Mouse (Mus musculus) lung, adult 2 months (tissue): ENCODE results near the gene Rbm42. TPM values are rescaled to one million over a fixed set of nuclear protein-coding genes. Genes with fewer than 3 reads are reported as not detected.
A peak's percentile ranks its signal among the peaks of the same experiment; 100 is the strongest.

Source experiments
- DNase-seq: peaks from one replicate; pipeline ENCODE4 v3.0.0; 2022
- H3K4me1 ChIP-seq: fragments of 200-500 bp; 2 replicates; pipeline ENCODE4 v1.6.1; 2011; ENCODE audit warnings: low read length; ENCODE audit not compliant: control insufficient read depth, insufficient read depth
- H3K4me3 ChIP-seq: fragments of 200-500 bp; replicated peaks from 2 replicates; pipeline ENCODE3; 2011; ENCODE audit warnings: low read depth, mild to moderate bottlenecking, control low read depth, low read length; ENCODE audit errors: extremely low read depth
- CTCF ChIP-seq: fragments of 200-500 bp; IDR thresholded peaks from 2 replicates; pipeline ENCODE4 v1.5.1; 2011; ENCODE audit warnings: mild to moderate bottlenecking, low read length, control low read depth; ENCODE audit not compliant: insufficient read depth
- POLR2A ChIP-seq: fragments of 200-500 bp; IDR thresholded peaks from 2 replicates; pipeline ENCODE4 v1.6.1; 2011; ENCODE audit warnings: low read depth, mild to moderate bottlenecking, control low read depth, low read length, borderline replicate concordance; ENCODE audit errors: extremely low read depth
- WGBS: fragments of 180-500 bp; shearing (Covaris S2); methylation state at CpG from one replicate; pipeline ENCODE4 v1.1.7; 2018; 5-methylcytosine and 5-hydroxymethylcytosine counted together
- polyA plus RNA-seq: library from polyadenylated mRNA; depleted of rRNA; stranded (reverse); fragments of >200 nt; gene quantifications from 2 replicates; pipeline ENCODE4 v1.2.3, GENCODE M21; 2012

Rbm42 gene
- polyA plus RNA-seq, 1 experiment: 79.7 TPM

DNA sequence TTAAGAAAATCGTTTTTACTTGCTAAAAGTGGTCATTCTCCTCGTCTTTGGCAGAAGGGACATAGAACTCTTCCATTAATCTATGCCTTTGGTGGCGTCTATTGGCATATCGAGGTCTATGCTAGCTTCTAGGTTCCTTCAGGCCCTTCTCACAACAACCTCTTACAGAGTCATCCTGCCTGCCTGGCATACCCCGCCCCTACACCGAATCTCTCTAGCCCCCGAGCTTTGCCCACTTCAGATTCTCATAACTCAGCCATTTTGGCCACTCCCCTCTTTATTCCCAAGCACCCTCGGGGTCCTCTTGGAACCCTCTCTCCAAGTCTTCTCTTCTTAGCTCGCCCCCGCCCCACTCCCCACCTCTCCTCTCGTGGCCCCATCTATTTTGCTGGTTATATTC, 15.2 kb upstream of the Rbm42 start:
- TF ChIP-seq POLR2A (no peak), CTCF (no peak)
- WGBS: 6% methylated on average over 11 of the region's 11 CpGs
- no peaks in the 10 kb centered on the region; the same call in 1 of the 2 replicates for H3K4me1 ChIP-seq
- H3K4me3 ChIP-seq: peak overlapping the region; percentile 78
- DNase-seq: peak; percentile 21

DNA sequence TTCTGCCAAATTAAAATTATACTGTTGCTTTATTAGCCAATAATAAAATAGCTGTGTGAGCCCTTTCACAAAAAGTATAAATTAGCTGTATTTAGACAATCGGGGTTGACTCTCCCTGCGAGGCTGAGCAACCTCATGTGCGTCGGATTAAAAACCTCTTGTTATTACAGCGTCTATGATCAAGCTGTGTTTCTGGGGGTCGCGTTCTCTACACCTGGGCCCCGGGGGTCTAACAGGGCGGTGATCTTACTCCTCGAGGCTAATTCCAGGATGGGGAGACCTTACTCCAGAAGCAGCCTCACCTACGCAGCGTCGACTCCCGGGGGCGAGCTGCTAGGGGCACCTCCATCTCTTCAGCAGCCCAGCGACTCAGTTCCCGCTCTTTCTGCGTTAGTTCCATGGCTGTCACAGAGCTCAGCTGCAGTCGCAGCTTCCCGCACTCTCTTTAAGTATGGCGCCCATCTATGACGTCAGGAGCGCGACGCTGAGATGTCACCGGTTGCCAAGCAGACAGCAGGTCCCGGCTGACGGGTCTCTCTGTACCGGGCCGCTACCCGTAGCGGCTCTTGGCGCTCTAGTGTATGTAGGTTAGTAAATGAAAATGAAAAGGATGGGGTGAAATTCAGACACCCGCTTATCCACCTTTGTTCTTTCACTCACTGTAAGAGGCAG, 14.5 kb upstream of the Rbm42 start, which contains the start of gene Haus5:
TSS of gene Haus5 (minus strand) at position 466 of the 672 bp plus-strand sequence.
- under 1% methylated on average over 34 of the region's 34 CpGs for WGBS
- Histone ChIP-seq H3K4me1 (no peaks in the 10 kb centered on the region; the same call in 1 of the 2 replicates), H3K4me3 (peak within 1 kb of the TSS; percentile 78)
- DNase-seq: peak; percentile 92
- TF ChIP-seq CTCF (no peak), POLR2A (no peak)

DNA sequence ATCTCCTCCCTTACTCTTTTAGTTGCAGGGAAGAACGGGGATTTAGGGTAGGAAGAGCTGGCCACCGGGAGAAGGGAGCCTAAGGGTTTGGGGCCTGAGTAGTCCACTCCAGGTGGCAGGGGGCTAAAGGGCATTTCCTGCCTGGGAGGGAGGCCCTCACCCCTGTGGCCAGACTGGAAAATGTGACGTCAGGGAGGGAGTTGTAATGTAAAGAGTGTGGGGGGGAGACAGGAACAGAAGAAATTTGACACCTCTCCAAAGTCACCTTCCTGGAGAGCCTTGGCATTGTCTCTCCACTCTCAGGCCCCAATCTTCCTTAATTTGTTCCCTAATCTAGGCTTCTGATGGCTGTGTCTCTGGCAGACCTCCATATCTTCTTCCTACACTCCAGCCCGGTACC, 11.0 kb downstream of the Rbm42 start:
- TF ChIP-seq CTCF: no peak
- TF ChIP-seq POLR2A: no peak
- no peaks in the 10 kb centered on the region for H3K4me1 ChIP-seq
- no peak overlapping the region for H3K4me3 ChIP-seq
- no peak for DNase-seq
- WGBS: 9% methylated on average over 4 of the region's 4 CpGs

DNA sequence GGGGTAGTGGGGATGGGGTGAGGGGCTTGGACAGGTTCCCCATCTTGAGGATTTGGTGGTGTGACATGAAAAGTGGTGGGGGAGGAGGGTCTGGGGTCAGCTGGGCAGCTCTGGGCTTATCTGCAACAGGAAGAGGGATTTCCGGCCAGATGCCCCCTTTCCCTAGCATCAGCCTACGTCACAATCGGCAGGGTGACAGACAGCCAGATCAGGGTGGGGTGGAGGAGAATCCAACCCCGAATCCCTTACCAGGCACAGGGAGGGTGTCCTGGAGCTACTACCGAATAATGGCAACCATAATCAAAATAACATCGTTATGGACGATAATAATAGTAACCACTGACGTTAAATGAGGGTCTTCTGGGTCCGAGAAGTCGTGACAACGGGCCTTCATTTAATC, 13.7 kb downstream of the Rbm42 start:
- Histone ChIP-seq H3K4me3 (no peak overlapping the region), H3K4me1 (no peaks in the 10 kb centered on the region)
- 19% methylated on average over 11 of the region's 11 CpGs for WGBS
- no peak for TF ChIP-seq POLR2A
- no peak for TF ChIP-seq CTCF
- DNase-seq: no peak

DNA sequence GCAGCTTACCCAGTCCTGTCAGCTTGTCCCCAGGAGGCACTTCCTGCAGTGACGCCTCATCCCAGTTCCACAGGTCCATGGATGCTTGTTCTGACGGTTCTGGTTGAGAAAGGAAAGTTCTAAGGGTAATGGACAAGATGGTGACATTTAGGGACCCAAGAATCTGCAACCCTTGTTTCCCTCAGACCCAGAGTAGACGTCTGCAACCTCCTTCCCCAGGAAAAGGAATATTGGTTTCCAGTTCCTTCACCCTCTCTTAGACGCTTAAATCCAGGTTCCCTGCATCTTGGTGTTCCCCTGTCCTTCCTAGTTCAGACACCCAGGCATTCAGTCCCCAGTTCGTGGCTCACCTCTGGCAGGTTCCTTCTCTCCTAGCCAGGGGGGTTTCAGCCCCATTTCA, 14.4 kb downstream of the Rbm42 start, which contains the start of gene Etv2:
TSS of gene Etv2 (minus strand) at position 101 of the 400 bp plus-strand sequence.
- DNase-seq: no peak
- no peaks in the 10 kb centered on the region for H3K4me1 ChIP-seq
- no peak for TF ChIP-seq CTCF
- no peak for TF ChIP-seq POLR2A
- H3K4me3 ChIP-seq: no peak within 1 kb of the TSS
- 3% methylated on average over 5 of the region's 5 CpGs for WGBS

DNA sequence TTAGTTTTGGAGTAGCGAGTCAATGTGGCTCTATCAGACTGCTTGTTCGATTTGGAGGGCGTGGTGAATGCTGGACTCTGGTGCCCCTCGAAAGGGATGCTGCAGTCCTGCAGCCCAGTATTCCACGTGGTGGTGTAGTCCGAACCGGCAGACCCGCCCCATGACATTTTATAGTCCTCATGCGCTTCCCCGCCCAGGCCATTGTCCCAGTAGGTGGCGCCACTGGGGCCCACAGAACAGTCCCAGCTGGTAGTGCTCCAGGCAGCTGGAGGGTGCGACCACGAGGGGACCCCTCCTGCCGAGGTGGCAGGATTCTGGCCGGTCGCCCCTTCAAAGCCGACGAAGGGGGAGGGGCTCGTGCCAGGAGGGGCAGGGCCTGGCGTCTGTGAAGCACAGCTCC, 15.5 kb downstream of the Rbm42 start:
- WGBS: 2% methylated on average over 20 of the region's 20 CpGs
- Histone ChIP-seq H3K4me3 (no peak overlapping the region), H3K4me1 (no peaks in the 10 kb centered on the region)
- 0 out of 2 replicates have a peak, but pooled peaks have one; percentile 14 for TF ChIP-seq CTCF
- TF ChIP-seq POLR2A: no peak
- DNase-seq: peak; percentile 25

DNA sequence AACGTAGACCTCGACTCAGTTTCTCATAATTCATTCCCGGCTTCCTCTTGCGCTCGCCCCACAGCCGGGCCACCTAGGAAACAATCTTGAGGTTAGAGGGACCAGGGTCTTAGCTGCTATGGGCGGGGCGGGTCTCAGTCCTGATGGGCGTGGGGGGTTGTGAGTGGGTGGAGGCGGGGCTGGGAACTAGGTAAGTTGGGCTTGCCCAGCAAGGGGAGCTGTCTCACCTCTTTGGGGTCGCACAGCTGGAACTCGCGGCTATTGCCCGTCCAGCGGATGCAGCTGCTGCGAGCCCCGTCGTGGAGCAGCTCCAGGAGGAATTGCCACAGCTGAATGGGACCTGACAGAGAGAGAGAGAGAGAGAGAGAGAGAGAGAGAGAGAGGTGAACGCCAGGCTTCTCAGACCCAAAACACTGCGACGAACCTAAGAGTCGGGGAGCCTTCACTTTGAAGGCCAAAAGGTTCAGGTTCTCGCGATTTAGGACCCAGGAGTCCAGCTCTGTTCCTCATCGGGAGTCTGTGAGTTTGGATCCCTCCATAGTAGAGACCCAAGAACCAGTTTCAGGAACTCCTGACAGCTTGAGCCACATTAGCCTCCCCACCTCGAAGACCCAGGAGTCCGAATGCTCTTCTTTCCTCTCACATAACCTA, 16.2 kb downstream of the Rbm42 start:
- TF ChIP-seq POLR2A (no peak), CTCF (no peak)
- DNase-seq: no peak
- H3K4me3 ChIP-seq: no peak overlapping the region
- 4% methylated on average over 27 of the region's 27 CpGs for WGBS
- H3K4me1 ChIP-seq: no peaks in the 10 kb centered on the region

DNA sequence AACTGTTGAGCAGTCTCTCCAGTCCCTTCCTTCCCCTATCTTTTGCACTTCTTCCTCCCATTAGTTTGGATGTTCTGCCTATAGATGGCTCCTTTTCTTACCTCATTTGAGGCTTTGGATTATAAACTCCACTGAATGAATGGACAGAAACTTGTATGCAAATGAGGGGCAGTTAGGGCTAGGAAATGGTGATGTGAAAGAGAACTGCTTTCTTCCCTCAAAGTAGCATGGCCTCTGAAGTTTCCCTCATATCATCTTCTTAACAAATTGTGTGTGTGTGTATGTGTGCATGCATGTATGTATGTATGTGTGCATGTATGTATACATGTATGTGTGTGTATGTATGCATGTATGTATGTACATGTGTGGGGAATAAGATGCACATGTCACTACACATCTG, 21.1 kb downstream of the Rbm42 start:
- H3K4me1 ChIP-seq: peaks cover 5% of the 10 kb centered on the region; the same call in 1 of the 2 replicates
- no peak for DNase-seq
- no peak for TF ChIP-seq CTCF
- no peak overlapping the region for H3K4me3 ChIP-seq

DNA sequence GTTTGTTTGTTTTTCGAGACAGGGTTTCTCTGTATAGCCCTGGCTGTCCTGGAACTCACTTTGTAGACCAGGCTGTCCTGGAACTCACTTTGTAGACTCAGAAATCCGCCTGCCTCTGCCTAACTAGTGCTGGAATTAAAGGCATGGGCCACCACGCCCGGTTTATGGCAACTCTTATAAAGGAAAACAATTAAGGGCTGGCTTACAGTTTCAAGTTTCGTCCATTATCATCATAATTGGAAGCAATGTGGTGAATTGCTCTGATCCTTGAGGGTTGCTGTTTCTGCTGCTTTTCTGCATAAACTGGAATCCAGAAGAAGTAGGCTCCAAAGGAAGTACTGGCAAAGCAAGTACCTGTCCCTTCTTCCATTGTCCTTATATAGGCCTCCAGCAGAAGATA, 23.5 kb downstream of the Rbm42 start:
- TF ChIP-seq CTCF: no peak
- peaks cover 5% of the 10 kb centered on the region; the same call in 1 of the 2 replicates for H3K4me1 ChIP-seq

DNA sequence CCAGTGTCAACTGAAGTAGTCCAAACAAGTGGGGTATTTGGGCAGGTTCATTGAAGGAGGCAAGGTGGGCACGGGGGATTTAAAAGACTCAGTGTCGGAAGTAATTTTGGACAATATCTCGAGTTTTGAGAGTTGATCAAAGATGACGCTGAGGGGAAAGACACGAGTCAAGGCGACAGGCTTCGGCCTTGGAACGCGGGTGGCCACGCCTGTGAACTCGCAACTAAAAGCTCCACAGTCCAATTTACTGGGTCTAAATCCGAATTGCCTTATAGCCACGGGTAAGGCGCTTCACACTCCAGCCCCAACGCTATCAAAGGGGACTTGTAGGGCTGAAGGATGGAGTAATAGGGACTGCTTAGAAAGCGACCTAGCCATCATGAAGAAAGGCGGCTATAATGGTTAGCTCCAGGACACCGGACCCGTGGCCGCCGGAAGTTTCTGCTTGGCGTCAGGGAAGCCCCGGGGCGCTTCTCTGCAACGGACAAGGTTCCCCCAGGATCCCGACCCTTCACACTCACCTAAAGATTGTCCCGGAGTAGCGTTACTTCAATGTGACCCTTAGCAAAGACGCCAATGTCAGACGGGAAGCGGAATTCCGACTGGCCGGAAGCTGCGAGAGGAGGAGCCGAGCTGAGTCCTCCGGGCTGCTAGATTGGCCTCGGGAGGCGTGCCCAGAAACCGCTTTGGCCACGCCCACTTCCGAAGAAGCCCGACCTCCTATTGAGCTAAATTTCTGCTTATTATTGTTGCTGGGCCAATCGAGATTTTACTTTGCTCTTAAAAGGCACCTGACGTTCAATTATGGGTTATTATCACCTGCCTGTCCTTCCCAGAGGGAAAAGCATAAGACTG, 24.4 kb downstream of the Rbm42 start, which contains the start of gene Cox6b1:
TSS of gene Cox6b1 (minus strand) at position 622 of the 855 bp plus-strand sequence.
- DNase-seq: peak; percentile 77
- TF ChIP-seq CTCF: no peak
- TF ChIP-seq POLR2A: no peak
- Histone ChIP-seq H3K4me1 (peaks cover 5% of the 10 kb centered on the region; the same call in 1 of the 2 replicates), H3K4me3 (peak within 1 kb of the TSS; percentile 89)
- 2% methylated on average over 44 of the region's 44 CpGs for WGBS

More for the DNA sequence above, 23.5 kb downstream of the Rbm42 start:
- no peak overlapping the region for H3K4me3 ChIP-seq
- DNase-seq: no peak
- 78% methylated on average over 5 of the region's 5 CpGs for WGBS
